Mouse (Mus musculus) embryo, embryonic 10.5 days (tissue): ENCODE results near the gene Uap1l1.

Source experiments
- DNase-seq: peaks from one replicate; pipeline ENCODE4 v3.0.0-alpha.2; 2015; ENCODE audit warnings: low spot score

Uap1l1 gene

DNA sequence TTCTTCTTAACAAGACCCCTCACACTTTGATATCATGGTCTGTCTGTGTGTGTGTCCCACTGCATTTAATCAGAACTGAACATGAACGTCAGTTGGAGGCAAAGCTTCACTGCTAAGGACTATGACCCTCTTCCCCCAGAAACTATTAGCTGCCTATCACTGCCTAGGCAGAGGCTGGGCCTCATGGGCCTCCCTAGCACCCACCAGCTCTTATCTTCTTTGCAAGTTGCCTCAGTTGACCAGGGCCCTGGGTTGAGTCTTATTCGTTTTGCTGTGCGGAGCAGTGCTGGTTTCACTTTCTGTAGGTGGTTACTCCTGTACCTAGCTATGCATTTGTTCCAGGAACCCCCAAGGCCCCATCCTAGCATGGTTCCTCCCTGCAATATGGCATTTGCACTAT, 4.5 kb upstream of the Uap1l1 start:
- no peak for DNase-seq

DNA sequence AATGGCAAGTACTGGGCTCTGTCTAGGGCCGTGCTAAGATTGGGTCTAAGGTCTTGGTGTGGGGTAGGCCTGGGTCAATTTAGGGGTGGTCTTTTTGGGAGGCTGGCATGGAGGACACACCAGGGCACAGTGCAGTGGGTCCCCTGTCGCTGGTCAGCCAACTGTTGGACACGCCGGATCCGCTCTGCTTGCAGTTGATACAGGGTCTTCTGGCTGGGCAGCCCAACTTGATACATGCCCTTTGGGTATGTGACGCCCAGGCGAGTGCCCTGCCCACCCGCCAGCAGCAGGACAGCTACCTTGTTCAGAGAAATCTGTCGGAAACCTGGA, 756 bp downstream of the Uap1l1 start:
- no peak for DNase-seq

DNA sequence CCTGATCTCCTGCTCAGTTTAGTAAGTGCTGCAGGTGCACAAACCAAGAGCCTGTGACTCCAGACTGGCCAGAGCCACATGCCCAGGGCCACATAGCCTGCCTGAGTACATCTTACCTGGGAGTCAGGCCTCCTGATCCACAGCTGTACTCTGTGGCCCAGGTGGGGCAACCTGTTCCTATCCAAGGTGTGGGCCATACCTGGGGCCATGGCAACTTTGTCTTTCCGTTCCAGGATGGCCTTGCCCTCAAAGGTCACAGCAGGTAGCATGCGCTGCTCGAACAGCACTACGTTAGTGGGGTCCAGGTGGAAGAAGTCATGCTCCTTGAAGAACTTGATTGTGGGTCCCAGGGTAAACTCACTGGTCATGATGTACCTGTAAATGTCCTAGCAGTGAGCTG, 1.2 kb downstream of the Uap1l1 start:
- DNase-seq: no peak

DNA sequence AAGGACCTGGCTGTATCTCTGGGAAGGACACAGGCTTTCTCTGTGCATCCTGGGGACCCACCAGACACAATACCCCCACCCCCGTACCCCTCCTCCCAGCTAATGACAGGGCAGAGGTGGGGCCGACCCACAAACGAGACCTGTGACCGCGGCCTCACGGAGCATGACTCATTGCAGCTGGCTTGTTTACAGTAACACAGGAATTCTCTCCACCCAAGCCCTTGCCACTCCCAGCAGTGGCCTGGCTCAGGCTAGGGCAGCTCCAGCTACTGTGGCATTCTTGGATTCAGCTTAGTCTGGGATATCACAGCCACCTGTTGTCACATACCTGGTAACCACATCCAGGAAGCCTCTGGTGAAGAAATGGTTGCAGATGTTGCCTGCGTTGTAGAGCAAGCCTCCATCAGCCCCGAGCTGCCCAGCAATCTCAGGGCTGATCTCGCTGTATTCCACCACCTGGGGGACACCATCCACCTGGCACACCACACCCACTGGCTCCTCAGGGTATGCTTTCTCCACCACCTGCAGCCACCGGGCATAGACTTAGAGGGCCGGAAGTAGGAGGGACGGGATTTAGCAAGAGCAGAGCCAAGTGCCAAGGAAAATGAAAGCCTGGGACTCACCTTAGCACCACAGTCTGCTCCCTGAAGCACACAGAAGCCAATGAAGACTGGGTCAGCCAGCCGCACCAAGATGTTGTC, 1.9 kb downstream of the Uap1l1 start:
- no peak for DNase-seq

DNA sequence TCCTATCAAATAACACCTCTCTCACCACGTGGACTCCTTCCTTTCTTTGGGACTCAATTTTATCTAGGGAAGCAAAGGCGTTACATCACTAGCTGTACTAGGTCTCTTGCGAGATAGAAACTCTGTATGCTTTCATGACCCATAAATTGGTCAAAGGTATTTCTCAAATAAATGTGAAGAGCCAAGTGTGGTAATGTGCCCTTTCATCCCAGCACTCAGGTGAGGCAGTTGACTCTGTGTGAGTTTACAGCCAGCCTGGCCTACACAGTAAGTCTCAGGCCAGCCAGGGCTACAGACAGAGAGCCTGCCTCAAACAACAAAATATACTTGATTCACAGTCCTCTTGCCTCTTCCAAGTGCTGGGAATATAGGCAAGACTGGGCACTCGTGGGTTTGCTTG, 5.6 kb downstream of the Uap1l1 start:
- no peak for DNase-seq

DNA sequence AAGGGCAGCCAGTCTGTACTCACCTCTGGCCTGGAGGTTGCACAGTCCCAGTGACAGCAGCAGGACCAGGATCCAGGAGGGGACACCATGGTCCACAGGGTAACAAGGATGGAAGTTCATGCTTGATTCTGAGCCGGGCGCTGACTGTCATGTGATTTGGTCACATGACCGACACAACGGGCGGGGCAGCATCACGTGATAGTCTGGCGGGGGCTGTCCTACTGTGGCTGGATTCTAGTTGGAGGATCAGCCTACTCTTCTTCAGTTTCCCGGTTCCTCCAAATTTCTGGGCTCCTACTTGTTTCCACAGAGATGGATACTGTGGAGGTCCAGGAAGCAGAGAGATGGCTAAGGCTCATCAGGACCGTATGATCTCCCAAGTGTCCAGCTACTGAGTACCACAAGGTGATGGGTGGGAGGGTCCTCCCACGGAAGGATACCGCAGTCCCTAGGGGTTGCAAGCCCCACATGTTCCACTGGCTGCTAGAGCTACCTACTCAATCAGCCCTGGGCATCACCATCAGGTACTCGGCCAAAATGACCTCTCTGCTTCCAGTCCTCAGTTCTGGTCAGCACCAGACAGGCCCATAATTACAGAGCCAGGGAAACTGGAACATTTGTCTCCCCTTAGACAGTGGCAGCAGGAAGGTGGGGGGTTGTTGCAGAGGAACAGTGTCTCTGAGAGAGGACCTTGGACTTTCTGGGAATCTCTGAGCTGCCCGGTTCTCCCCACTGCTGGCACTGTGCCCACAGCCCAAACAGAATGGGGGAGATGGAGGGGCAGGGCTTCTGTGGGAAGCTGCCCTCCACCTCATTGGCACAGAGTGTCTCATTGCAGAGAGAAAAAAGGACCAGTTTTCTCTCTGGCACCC, 9.0 kb downstream of the Uap1l1 start, which contains the start of gene Dpp7:
Gene Dpp7, minus strand, starts transcription at position 152 of the 872 bp plus-strand sequence.
- DNase-seq: peak; percentile 93

DNA sequence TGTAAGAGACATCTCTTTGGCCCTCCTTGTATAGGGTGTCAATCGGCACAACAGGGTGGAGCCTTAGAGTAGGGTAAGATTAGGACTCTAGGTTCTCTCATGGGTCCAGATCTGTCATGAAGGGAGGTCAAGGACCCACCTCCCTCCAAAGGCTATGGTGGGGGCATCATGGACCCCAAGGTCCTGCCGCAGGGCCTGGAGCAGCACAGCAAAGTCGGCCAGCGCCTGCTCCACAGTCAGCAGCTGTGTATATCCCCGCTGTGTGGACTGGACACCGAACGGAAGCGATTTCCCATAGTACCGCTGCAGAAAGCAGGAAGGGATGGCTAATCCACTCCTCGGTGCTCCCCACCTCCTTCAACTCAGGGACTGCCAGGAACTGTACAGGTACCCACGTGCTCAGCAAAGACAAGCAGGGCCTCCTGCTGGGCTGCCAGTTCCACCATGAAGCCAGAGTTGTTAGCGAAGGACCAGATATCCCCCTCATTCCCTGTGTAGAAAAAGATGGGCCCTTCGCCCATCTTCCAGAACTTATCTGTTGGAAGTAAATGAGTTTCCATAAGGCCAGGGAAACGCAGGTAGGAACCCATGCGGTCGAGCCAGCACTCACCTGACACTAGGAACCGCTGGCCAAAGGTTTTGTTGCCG, 9.9 kb downstream of the Uap1l1 start:
- no peak for DNase-seq

DNA sequence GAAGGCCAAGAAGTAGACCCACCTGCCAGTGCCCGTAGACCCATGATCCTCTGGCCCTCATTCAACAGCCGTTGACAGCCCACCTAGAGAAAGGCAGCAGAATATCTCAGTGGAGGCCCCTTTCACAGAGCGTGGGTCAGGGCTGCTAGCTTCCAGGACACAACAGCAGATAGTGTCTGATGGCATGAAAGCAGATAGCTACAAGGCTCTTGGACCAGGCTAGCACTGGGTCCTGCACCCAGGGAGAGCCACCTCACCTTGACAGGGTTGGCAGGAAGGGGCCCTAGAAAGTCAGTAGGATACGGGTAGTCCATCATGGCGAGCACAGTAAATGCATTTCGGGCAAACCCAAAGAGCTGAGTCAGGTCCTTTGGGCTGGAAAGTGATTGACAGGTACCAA, 11.3 kb downstream of the Uap1l1 start:
- DNase-seq: no peak

DNA sequence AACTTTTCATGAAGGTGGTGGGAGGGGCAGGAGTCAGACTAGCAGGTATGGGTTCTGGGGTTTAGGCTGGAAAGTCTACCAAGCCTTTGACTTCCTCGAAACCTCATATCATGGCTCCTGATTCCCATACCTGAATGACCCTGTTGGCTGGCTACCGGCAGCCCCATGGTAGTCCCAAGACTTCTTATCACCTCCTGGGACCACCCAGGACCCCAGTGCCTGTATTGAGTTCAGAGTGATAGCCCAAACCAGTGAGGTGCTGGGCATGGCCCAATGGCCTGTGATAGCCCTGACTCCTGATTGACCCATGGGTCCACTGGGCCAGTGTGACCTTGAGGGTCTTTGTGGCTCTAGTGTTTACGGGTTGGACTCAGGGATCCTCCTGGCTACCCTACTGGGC, 14.8 kb downstream of the Uap1l1 start:
- no peak for DNase-seq

DNA sequence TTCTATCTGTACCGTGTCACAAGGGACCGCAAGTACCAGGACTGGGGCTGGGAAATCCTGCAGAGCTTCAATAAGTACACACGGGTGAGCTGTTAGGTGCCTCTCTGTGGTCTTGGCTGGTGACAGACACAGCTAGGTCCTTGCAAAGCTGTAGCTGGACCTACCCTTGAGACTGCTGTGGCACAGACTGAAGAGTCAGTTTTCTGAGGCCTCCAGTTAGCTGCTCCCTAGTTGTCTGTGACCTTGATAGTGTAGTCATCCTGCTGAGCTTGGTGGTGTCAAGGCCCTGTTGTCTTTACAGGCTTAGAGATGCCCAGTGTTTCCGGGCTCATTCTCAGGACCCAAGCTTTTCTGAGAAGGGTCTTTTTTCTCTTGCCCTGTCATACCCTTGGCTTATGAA, 16.0 kb downstream of the Uap1l1 start:
- DNase-seq: no peak

DNA sequence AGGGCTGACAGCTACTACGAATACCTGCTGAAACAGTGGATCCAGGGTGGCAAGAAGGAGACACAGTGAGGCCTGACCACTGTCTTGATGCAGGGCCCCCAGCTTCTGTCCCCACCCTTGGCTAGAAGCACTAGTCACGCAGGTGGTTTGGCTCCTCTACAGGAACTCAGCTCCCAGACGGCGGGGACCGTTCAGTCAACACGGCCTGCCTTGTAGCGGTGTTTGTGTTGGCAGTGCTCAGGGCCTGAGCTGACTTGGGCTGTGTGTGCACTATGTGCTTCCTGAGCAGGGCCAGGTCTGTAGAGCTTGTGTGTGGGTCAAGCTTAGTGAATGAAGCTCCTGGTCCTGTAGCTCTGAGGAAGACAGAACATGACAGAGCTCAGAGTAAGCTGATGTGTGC, 17.3 kb downstream of the Uap1l1 start:
- no peak for DNase-seq

DNA sequence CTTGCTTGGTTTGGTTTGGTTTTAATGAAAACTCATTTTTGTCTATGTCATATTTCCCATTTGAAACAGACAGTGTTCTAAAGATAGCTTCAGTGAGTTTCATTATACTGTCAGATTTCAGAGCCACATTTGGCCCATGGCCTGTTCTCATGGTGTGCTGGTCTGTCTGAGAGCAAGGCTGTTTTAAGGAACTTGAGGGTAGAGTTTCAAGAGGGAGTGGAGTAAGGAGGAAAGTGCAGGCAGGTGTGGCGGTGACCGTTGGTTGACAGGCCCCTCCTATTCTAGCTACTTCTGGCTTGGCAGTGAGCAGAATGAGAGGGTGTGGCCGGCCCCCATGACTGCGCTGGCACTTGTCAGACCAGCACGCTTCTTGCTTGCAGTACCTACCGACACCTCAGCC, 27.2 kb downstream of the Uap1l1 start:
- DNase-seq: no peak

DNA sequence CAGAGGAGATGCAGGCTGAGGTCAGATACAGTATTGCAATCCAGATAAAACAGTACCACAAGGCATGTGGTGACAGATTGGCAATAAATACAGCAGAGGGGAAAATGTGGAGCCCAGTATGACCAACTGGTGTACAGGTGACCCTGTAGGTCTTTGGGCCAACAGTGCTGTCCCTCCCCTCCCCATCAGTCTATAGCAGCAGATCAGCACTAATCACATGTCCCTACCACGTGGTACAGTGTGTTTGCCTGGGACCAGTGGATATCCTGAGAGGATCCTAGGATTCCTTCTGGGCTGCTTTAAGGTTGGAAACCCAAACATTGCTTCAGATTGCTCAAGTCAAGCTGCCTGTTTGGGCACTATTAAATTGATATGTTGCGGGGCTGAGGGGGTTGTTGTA, 31.9 kb downstream of the Uap1l1 start:
- DNase-seq: no peak

DNA sequence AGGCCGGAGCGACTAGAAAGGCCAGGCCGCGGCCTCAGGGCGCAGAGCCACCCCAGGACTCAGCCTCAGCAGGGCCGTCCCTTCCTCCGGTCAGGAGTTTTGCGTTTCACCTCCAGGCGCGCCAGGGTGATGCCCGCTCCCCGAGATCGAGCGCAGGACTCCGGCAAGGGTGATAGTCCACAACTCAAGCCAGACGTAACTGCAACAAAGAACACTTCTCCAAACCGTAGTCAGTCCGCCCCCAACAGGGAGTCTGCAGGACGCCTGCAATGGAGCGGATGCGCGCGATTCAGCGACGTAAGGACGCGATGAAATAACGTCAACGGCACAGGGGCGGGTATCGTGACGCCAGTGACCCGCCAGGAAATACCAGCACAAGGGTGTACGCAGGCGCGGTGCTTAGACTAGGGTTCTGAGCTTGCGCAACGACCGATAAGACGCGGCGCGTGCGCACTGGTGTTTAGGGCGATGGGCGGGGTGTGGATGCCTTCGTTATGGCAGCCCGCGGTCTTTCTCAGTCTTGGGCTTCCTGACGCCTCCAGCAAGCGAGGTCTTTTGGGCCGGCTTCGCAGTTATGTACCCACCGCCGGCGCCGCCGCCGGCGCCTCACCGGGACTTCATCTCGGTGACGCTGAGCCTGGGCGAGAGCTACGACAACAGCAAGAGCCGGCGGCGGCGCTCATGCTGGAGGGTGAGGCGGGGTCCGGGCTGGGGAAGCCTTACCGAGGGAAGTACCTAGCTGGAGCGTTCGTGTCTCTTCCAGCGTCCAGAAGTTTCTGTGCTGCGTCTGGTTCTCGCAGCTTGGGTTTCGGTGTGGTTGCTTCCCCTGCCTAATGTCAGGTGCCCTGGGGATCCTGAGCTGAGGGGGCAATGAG, 33.0 kb downstream of the Uap1l1 start, which contains the start of gene Man1b1:
Gene Man1b1, plus strand, starts transcription at position 53 of the 875 bp plus-strand sequence.
- DNase-seq: peak; percentile 100

DNA sequence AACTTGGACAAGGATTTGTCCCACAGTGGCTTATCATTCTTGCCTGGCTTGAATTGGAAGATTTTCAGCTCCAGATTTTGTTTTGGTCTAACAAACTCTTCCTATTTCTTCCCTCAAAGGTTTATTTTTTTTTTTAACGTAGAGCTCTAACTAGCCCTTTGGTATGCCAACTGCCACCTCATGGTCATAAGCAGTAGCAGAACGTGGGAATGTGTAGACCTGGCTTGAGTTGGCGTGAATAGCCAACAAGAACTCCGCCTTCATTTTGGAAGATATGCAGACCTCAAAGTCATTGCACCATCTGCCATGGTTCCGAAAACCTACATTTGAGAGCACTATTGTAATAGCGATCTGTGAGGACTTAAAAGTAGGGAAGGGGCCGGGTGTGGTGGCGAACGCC, 34.0 kb downstream of the Uap1l1 start:
- peak; percentile 5 for DNase-seq

DNA sequence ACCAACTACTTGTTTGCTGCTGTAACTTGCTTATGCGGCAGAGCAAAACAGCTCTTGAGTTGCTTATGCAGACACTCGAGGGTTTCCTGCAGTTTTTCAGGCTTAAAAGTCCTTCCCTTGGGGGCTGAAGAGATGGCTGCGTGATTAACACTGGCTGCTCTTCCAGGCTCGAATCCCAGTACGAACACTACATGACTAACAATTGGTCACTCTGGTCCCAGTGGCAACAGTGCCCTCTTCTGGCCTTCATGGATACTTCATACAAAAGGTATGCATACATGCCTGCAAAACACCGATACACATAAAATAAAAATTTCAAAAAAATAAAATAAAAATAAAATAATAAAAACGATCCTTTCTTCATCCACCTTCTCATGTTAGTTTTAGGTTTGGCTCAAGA, 37.0 kb downstream of the Uap1l1 start:
- DNase-seq: peak; percentile 68

DNA sequence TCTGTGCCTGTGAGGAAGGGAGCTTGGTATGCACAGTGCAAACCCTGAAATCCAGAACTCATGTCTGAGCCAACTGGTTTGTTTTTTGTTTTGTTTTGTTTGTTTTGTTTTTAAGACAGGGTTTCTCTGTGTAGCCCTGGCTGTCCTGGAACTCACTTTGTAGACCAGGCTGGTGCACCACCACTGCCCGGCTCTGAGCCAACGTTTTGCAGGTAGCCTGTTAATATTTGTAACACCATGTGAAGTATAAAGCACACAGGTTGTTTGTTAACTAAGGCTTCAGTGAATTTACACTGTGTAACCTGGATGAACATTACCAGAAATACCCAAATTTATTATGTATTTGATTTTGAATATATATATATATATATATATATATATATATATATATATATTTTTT, 39.4 kb downstream of the Uap1l1 start:
- DNase-seq: no peak

DNA sequence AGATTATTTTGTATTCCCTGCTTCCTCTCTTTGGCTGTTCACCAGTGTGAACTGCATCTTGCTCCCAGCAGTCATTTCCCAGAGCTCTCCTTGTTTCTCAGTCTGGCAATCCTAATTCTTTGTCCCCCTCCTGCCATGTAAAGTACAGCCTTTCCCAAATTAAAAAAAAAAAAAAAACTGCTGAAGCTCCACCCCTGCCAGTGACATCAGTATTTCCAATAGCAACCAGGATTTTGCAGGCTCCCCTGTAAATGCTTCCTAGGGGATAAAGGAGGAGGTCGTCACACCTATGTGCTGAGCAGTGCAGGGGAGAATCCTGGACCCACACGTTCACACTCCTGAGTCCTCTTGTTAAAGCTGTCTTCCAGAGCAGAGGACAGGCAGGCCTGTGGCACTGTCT, 45.4 kb downstream of the Uap1l1 start:
- DNase-seq: no peak

DNA sequence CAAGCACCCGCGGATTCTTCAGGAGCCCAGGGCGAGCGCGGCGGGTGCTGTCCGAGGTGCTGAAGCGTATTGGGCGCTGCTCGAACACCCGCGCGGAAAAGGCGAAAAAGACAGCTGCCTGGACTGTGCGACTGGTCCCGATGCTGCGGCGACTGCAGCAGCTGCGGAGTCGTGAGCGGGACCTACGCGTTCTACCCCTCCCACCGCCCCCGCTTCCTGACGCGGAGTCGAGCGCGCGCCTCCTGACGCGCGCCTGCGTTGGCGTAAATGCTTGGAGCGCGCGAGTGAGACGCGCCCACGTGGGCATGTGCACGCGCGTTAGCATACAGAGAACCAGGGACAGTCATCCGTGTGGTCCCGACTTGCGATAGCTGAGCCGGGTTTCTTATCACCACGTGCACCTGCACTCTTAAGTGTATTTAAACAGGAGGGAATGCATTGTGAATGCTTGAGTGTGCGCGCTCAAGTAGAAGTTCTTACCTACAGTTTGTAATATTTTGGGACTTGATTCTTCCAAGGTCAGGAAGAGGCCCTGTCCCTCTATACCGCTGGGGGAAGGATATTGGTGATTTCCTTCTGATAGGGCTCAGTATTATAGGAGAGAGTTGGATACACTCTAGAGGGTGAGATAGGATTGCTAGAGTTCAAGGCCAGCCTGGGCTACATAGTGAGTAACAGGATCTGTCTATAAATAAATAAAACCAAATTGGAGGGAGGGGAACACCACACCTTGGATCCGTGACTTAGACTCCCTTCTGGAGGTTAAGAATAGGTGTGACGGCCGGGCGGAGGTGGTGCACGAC, 46.3 kb downstream of the Uap1l1 start, which contains the start of gene Grin1:
Gene Grin1, minus strand, starts transcription at position 217 of the 803 bp plus-strand sequence.
- DNase-seq: peak; percentile 81

DNA sequence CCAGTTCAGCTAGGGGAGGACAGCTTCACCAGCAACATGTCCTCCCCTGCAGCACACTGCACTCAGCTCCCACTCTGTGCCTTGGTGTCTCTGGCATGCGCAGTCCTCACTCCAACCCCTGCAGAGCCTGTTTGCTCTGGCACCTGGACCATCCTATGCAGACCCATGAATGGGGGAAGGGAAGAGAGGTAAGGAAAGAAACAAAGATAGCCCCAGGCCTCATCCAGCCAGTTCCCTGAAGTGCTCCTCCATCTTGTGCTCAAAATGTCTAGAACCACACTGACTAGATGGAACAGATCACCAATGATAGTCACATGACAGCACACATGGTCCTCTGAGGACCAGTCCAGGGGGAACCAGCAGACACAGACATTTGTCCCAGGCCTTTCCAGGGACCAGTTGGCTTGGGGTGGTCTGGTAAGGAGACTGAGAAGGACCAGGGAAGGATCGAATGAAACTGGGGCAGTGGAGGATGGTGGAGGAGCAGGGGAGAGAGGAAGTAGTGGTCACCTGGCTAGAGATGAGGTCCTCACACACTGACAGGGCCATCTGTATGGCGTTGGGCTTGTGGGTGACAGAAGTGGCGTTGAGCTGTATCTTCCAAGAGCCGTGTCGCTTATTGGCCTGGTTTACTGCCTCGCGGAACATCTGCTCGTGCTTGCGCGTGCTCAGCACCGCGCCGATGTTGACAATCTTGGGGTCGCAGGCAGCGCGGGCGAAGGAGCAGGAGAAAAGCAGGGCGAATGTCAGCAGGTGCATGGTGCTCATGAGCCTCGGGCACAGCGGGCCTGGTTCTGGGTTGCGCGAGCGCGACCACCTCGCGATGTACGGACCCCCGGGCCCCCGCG, 47.1 kb downstream of the Uap1l1 start:
- no peak for DNase-seq
